Mouse (Mus musculus) naive thymus-derived CD4-positive, alpha-beta T cell, adult 2 months (primary cell): ENCODE results near the gene Styxl1.

Experiments
- DNase-seq: peaks from one replicate; pipeline ENCODE4 v3.0.0-alpha.2; 2011; ENCODE audit warnings: low read depth

Gene Styxl1

DNA sequence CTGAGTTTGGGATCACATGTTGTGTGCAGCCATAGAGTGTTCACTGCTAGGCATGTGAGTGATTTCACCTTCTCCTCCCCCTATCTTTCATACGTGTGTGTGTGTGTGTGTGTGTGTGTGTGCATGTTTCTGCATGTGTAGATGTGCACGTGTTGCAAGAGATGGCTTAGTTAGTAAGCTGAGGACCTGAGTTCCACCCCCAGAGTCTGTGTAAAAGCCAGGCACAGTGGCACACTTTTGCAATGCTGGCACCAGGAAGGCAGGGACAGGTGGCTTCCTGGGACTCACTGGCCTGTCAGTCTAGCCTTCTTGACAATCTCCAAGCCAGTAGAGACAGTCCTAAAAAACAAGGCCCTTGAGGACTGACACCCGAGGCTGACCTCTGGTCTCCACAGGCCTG, 13.2 kb downstream of the Styxl1 start:
- DNase-seq = no peak

DNA sequence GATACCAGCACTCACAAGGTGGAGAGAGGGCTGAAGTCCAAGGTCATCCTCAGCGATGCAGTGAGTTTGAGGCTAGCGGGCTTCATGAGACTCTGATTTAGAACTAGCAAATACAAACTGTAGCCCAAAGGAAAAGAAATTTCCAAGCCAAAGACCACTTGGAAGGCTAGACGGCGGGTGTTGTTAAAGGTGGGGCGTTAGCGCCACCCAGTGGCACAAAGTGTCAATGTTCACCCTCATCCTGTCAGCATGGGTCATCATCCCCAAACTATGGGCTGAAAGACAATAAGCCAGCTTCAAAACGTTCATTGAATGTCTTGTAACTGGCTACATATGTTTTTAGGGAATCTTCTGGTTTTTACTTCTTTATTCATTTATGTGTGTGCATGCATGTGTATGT, 14.7 kb downstream of the Styxl1 start:
- DNase-seq = peak; percentile 84

DNA sequence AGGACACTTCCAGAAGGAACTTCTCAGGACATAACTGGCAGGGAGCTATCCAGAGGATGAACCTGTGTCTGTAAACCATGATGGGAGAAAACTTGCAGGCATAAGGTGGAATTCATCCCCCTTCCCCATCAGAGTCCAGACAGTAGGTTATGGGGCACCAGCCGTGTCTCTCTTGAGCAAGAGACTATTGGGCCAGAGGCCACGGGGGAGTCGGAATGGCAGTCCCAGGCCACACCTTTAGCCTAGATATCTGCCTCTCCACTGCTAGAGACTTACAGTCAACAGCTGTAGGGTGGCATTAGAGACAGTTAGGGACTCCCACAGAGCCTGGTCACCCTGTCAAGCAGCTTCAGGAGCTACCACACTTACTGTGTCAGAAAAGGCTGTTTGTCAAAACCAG, 16.3 kb downstream of the Styxl1 start:
- no peak for DNase-seq

DNA sequence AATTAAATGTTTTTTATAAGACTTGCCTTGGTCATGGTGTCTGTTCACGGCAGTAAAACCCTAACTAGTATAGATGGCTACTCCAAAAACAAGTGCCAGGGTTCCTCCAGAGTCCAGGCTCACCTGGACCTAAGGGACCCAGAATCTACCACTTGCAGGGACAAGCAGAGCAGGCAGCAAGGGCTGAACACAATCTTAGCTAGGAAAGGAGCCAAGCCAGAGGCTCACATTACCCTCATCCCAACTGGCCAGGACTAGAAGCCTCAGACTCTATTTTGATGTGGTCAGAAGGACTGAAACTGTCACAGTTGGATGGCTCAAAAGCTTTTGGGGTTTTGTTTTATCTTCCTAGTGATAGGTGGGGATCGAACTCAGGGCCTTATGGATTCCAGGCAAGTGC, 26.6 kb downstream of the Styxl1 start:
- no peak for DNase-seq

DNA sequence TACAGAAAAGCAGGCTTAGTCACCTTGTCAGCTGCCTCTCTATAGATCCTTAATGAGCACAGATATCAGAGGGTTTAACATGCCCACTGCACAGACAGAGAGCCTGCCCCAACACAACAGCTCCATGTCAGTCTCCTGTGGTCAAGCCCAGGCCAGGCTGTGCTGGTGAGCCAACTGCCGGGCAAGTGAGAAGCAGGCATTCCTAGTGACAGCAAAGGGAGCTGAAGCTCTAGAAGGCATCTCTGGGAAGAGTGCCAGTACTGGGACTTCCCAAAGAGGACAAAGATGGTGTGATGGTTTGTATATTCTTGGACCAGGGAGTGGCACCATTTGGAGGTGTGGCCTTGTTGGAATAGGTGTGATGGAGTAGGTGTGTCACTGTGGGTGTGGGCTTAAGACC, 27.1 kb downstream of the Styxl1 start:
- no peak for DNase-seq

DNA sequence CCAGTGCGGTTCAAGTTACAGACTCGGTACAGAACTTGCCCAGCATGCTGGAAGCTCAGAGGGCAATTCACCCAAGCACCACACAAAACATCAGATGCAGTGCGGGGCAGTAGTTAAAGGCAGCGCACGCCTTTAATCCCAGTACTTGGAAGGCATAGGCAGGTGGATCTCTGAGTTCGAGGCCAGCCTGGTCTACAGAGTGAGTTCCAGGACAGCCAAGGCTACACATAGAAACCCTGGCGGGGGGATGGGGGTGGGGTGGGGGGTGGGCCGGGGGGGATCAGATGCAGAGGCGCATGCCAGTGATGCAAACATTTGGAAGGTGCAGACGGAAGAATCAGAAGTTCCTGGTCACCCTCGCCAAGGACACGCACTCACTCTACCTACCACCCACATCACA, 33.4 kb downstream of the Styxl1 start:
- DNase-seq = no peak

DNA sequence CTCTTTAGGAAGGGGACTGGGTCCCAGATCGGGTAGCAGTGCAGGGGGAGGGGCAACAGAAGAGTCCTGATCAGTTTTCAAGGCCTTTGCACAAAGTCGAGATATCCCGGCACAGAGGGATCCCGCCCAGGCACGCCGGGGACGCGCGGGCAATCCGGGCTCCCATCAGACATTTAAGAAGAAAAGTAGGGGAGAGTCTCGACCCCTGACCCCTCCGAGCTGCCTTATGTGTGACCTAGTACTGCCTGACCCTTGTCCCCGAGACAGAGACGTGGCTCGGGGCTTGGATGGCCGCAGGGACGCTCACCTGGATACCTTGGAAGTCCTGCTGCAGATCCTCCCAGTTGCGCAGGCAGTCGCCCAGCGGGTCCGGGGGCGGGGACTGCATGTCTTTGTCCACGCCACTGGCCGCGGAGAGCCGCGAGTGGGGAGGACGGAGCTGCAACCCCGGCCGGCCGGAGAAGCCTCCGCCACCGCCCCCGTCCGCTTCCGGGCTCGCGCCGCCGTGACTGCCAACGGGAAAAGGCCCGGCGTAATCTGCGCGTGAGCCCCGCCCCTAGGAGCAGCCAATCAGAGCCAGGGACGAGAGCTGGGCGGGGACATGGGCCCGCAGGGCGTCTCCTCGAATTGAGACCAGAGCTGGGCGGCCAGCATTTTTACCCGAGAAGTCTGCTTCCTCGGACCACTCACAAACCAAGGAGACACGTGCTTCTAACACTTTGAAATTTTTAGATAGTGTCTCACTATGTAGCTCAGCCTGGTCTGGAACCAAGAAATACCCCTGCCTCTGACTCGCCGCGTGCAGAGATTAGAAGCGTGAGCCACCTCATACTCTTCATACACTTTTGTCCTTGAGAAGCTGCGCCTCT, 34.2 kb downstream of the Styxl1 start, which contains the start of gene Tmem120a:
Gene Tmem120a (minus strand): TSS at position 708 of the 869 bp plus-strand sequence.
- peak; percentile 91 for DNase-seq

DNA sequence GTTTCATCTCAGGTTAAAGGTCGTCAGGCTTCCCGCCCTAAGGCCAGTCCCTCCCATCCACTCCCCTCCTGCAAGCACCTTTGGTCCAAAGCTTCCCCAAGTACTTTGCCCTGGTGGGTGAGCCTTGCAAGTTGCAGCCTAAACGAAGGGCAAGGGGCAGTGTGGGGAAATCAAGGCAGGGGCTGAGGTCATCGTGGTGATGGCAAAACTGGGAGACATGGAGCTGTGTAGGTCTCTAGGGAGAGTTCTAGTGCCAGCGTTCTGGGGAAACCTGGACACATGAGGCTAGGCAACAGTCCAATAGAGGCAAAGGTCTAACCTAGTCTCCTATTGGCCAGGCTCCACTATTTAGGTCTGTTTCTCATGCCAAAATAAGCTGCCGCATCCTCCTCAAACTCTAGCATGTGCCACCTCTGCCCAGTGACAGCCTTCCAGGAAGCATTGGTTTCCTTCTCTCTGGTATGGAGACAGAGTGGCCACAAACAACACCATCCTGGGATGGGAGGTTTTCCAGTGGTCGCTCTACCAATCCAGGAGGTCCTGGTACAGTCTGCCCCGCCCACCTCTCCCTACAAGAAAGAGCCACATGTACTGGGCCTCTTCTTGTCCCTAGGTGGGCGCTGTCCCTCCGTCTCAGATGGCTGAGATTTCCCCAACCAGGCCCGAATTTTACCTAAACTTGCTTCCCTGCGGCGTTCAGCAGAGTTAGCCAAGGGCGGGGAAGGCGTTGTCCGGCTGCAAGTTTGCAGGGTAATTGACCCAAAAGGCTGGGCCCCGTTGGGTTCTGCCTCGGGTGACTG, 35.0 kb downstream of the Styxl1 start:
- DNase-seq = peak; percentile 25

DNA sequence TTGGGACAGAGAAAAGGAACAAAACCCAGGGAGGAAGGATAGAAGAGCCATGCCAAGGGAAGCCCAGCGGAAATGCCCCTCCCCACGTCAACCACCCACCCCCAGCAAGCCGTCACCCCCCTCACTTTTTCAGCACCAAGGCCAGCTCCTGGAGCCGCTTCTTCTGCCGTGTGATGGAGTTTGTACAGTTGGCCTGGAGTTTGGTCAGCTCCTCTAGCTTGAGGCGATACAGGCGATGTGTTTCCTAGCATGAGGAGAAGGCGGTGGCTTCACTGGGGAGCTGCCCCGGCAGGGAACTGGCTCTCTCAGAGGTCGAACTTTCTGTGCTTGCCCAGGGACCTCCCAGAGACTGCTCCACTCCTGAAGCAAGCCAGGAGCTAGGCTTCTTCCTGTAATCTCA, 36.0 kb downstream of the Styxl1 start:
- peak; percentile 19 for DNase-seq

DNA sequence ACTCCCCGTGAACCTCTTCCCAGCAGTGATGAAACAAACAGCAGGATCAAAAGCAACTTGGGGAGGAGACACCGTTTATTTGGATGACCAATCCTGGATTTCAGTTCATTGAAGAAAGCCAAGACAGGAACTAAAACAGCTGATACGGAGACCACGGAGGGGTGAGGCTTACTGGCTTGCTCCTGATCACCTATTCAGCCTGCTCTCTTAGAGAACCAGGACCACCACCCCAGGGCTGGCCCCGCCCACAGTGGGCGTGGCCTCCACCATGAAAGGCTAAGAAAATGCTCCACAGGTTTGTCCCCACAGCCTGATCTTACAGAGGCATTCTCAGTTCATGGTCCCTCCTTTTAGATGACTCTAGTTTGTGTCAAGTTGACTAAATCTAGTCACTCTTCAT, 39.9 kb downstream of the Styxl1 start:
- no peak for DNase-seq

DNA sequence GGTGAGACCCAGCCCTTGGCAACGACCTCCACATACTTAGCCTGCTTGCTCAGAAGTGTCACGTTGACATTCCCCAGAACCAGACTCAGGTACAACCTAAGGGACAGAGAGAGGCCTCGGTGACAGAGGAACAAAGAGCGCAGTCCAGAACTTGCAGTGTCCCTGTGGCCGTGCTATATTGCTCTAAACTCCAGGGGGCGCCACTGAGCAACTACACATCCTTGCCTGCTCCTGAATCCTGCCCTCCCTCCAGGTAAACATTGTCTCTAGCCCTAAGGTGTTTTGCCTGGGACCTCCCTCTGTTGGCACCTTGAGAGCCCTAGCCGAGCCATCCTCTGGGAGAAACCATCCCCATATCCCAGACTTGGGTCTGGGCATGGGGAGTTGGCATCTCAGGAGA, 41.0 kb downstream of the Styxl1 start:
- DNase-seq = peak; percentile 55

DNA sequence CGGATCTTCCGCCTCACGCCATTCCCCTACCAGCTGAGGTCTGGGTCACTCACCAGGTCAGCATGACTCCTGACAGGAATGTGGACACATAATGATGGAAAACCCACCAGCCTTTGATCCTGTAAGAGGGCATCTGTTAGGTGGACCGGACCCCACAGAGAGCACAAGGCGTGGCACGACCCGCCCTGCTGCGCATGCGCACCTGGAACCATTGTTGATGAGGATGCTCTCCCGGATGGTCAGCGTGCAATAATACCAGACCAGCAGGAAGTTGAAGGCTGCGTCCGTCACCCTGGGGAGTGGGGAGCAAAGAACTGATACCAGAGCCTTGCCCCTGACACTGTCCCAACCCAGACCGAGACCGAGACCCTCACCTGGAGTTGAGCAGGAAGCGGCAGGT, 41.6 kb downstream of the Styxl1 start:
- no peak for DNase-seq

DNA sequence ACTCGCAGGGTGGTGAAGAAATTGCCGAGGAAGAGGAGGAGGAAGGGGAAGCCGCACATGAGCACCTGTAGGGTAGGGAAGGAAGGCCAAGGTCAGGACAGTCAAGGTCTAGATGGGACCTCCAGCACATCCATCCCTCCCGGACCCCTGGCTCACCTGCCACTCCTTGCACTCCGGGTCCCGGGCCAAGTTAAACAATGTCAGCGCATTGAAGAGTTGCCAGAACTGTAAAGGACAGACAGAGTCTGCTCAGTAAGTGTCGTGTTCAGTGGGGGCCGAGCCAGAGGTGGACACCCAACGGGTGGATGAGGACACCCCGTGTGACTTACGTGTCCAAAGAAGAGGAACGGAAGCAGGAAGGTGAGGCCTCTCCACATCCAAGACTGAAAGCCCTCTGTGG, 42.4 kb downstream of the Styxl1 start:
- no peak for DNase-seq

DNA sequence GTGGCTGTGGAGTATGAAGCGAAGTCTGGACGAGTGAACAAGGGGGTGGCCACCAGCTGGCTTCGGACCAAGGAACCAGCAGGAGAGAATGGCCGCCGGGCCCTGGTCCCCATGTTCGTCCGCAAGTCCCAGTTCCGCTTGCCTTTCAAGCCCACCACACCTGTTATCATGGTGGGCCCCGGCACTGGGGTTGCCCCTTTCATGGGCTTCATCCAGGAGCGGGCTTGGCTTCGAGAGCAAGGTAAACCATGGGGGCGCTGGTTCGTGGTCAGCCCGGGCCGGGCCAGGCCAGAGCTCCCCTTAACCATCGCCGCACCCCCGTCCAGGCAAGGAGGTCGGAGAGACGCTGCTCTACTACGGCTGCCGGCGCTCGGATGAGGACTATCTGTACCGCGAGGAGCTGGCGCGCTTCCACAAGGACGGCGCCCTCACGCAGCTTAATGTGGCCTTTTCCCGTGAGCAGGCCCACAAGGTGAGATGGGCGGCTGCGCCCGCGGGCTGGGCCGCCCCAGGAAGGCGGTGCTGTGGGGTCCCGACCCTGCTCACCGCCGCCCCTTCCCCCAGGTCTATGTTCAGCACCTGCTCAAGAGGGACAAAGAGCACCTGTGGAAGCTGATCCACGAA, 44.0 kb downstream of the Styxl1 start:
- no peak for DNase-seq

DNA sequence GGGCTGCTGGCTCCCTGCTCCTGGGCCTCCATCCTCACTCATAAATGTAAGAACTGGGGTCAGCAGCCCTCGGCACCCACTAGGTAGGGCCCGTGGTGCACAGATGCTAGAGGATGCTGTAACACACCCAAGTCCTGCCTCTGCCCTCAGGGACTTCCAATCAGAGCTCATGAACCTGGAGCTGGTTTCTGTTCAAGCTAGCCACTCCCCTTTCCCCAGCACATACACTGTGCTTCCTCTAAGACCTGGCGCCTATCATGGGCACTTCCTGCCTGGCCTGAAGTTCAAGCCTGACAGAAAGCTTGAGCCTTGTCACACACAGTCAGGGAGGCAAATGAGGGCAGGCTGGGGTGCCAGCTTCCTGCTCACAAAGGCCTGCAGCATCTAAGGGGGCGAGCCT, 45.1 kb downstream of the Styxl1 start:
- DNase-seq = no peak

DNA sequence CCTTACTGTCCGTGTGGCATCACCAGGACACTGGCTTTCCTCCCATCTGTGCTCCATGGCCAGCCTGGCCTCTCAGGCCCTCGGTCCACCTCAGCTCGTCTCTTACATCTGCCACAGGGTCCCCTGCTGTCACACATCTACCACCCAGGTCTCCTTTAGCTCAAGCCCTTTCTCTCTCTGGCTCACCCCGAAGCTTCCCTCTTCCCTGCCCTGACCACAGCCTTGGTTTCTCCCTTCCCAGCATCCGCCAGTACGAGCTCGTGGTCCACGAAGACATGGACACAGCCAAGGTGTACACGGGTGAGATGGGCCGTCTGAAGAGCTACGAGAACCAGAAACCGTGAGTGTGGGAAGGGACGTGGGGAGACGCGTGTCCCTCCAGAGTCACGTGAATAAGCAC, 46.9 kb downstream of the Styxl1 start:
- no peak for DNase-seq

DNA sequence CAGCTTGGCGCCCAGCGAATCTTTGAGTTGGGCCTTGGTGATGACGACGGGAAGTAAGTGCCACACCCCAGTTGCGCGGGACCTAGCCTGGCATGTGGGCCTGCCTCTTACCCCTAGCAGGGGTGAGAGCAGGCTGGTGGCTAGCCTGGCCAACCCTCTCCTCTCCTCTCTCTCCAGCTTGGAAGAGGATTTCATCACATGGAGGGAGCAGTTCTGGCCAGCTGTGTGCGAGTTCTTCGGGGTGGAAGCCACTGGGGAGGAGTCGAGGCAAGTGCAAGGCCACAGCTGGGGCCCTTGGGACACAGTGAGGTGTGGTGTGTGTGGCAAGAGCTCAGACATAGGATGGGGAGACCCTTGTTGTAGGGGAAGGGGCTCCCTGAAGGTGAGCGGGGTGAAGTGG, 47.3 kb downstream of the Styxl1 start:
- no peak for DNase-seq

DNA sequence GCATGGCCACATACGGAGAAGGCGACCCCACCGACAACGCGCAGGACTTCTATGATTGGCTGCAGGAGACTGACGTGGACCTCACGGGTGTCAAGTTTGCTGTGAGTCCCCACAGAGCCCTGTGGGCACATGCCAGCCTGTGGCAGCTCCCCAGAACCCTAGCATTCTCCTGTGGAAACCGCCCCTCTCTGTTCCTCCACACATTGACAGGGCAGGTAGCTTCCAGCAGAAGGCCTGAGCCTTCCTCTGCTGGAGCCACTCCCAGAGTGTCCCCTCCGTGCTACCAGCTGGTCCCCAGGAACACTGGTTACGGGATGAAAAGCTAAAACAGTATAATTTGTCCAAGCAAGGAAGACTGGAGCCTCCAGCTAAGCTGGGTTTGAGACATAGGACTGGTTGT, 47.9 kb downstream of the Styxl1 start:
- DNase-seq = no peak

DNA sequence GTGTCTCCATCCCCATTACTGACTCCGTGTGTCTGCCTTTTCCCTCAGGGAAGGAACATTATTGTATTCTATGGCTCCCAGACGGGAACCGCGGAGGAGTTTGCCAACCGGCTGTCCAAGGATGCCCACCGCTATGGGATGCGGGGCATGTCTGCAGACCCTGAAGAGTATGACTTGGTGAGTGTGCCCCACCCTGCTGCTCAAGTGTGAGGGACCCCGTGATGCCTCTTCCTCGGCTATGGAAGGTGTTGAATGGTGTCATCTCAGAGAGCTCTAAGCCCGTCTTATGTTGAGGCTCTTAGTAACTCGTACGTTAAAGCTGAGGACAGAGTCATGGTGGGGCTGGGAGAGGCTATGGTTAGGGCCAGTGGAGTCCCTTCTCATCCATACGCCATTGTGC, 48.8 kb downstream of the Styxl1 start:
- DNase-seq = no peak

DNA sequence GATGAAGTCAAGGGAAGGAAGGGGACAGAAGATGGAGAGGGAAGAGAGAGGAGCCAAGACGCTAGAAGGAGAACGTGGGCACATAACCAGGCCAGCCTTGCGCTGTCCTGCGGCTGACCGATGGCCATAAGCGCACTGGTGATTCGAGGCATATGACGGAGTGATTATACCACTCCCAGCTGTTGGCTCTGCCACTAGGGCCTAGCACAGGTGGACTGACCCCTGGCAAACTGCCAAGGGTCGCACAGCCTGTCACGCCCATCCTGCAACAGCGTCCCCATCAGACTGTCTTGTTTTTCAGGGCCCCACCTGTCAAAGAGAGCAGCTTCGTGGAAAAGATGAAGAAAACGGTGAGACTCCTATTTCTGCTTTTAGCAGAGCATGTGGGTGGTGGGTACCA, 49.8 kb downstream of the Styxl1 start:
- DNase-seq = no peak

DNA sequence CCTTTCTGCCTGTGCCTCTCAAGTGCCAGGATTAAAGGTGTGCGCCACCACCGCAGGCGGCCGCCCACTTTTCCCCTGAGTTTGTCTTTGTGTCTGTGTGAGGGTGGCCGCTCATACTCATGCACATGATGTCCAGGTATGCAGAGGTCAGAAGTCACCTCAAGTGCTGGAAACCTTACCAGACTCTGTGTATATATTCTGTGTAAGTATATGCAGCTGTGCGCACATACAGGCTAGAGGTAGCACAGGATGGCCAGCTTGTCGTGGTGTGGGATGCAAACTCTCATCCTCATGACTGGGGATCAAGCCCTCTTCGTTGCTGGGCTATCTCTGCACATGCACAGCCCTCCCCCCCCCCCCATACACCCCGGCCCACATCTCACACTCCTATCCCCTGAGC, 50.3 kb downstream of the Styxl1 start:
- no peak for DNase-seq

DNA sequence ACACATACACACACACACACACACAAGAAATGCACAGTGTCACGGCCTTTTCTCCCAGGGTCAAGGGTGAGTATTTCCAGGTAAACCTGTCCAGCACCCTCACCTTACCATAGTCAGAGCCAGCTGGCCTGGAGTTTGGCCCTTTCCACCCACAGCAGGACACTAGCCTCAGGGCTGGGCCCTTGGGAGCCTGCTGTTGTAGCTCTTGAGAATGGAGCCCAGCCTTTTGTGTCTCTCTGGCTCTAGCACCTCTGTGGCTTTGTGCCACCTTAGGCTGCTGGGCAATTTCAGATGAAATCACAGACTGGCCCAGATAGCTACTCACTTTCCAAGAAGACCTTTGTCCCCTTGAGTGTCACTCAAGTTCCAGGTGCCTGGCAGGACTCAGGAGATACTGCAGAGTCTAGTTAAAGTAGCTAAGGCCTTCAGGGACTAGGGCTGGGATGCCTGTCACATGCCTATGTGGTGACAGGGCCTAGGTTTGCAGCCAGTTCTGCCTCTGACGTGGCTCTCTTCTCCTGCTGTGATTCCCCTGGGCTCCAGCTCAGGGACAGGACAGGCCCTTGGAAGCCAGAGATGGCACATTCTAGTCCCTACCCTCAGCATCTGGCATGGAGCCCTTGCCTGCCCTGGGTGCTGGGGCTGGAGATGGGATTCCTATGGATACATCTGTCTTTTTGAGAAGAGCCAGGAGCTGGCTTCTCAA, 51.4 kb downstream of the Styxl1 start:
- no peak for DNase-seq
